Mouse (Mus musculus): ENCODE results near the gene Atxn10. TPM values are rescaled to one million over a fixed set of nuclear protein-coding genes. Genes with fewer than 3 reads are reported as not detected.

Atxn10 gene
- polyA plus RNA-seq, 1 experiment: 205 TPM

- no peak for TF ChIP-seq POLR2A (IDR thresholded peaks at IDR 0.05; ENCODE audit: low read depth, low read length)
- no peak for TF ChIP-seq CTCF (IDR thresholded peaks at IDR 0.05; ENCODE audit: borderline replicate concordance, insufficient read depth, low read length)
- no peaks in the 10 kb centered on the region for H3K4me1 ChIP-seq (ENCODE audit: control insufficient read depth, insufficient read depth, low read length)
- H3K27ac ChIP-seq (ENCODE audit: insufficient read depth, low read length): no peak overlapping the region
- no peak overlapping the region for H3K4me3 ChIP-seq (ENCODE audit: insufficient read depth, low read length)
These were observed 169.3 kb downstream of the Atxn10 start for GRCm38 (mm10) chr15:85505118-85505925.

GRCm38 (mm10) chr15:85506680-85507079 lies 170.6 kb downstream of the Atxn10 start:
- no peak overlapping the region for H3K4me3 ChIP-seq (ENCODE audit: insufficient read depth, low read length)
- no peak overlapping the region for H3K27ac ChIP-seq (ENCODE audit: insufficient read depth, low read length)
- H3K4me1 ChIP-seq (ENCODE audit: control insufficient read depth, insufficient read depth, low read length): no peaks in the 10 kb centered on the region
- TF ChIP-seq CTCF (IDR thresholded peaks at IDR 0.05; ENCODE audit: borderline replicate concordance, insufficient read depth, low read length): no peak
- TF ChIP-seq POLR2A (IDR thresholded peaks at IDR 0.05; ENCODE audit: low read depth, low read length): no peak

GRCm38 (mm10) chr15:85507370-85508014 lies 171.4 kb downstream of the Atxn10 start:
- Histone ChIP-seq H3K4me1 (ENCODE audit: control insufficient read depth, insufficient read depth, low read length) (no peaks in the 10 kb centered on the region), H3K27ac (ENCODE audit: insufficient read depth, low read length) (no peak overlapping the region), H3K4me3 (ENCODE audit: insufficient read depth, low read length) (no peak overlapping the region)
- TF ChIP-seq POLR2A (IDR thresholded peaks at IDR 0.05; ENCODE audit: low read depth, low read length): no peak
- no peak for TF ChIP-seq CTCF (IDR thresholded peaks at IDR 0.05; ENCODE audit: borderline replicate concordance, insufficient read depth, low read length)

Other genes starting within 250 kb of the Atxn10 start
- 0.18 and 0.53 TPM in 2 replicates for gene Smc1b, start 204.3 kb upstream of the Atxn10 start, polyA plus RNA-seq (2011; ENCODE audit: insufficient read length, low read depth, missing spikeins)
- 0.49 TPM in 1 of 2 replicates, not detected in the other for gene Ribc2, start 204.2 kb upstream of the Atxn10 start, polyA plus RNA-seq (2011; ENCODE audit: insufficient read length, low read depth, missing spikeins)
- gene Fbln1, start 130.3 kb upstream of the Atxn10 start, polyA plus RNA-seq (2011; ENCODE audit: insufficient read length, low read depth, missing spikeins): 46.2 and 92.8 TPM in 2 replicates
- gene 7530416G11Rik, start 167.0 kb downstream of the Atxn10 start, polyA plus RNA-seq (2011; ENCODE audit: insufficient read length, low read depth, missing spikeins): not detected in 2 replicates
- gene Wnt7b, start 246.2 kb downstream of the Atxn10 start, polyA plus RNA-seq (2011; ENCODE audit: insufficient read length, low read depth, missing spikeins): not detected in 2 replicates

Data from embryonic fibroblast, embryonic 13.5 days (primary cell).